Mouse (Mus musculus) stomach, embryonic 14.5 days (tissue): ENCODE measurements around the gene Ptpn13. TPM values are rescaled to one million over a fixed set of nuclear protein-coding genes. Genes with fewer than 3 reads are reported as not detected.

Source experiments
- ATAC-seq: fragments of 200-750 bp; cut with Nextera tagmentation; 2 replicates; pipeline ENCODE4 v1.8.0; 2017; ENCODE audit warnings: low read depth, moderate TSS enrichment; ENCODE audit not compliant: insufficient number of reproducible peaks, insufficient read depth, low FRiP score
- H3K27ac ChIP-seq: fragments of 300-500 bp; sonication (generic); 2 replicates; pipeline ENCODE4 v1.5.1; 2014; ENCODE audit warnings: mild to moderate bottlenecking, low read length, moderate library complexity, mixed read lengths
- H3K27me3 ChIP-seq: fragments of 300-500 bp; sonication (generic); 2 replicates; pipeline ENCODE4 v1.6.1; 2014; ENCODE audit warnings: low read length, control low read depth, mixed read lengths; ENCODE audit not compliant: control insufficient read depth, insufficient read depth
- H3K36me3 ChIP-seq: fragments of 300-500 bp; sonication (generic); 2 replicates; pipeline ENCODE4 v1.6.1; 2014; ENCODE audit warnings: mild to moderate bottlenecking, control low read depth, low read length, moderate library complexity, mixed read lengths; ENCODE audit not compliant: control insufficient read depth, insufficient read depth
- H3K4me1 ChIP-seq: fragments of 300-500 bp; sonication (generic); 2 replicates; pipeline ENCODE4 v1.6.1; 2014; ENCODE audit warnings: low read length, control low read depth, mixed read lengths; ENCODE audit not compliant: control insufficient read depth, insufficient read depth
- H3K4me2 ChIP-seq: fragments of 300-500 bp; sonication (generic); replicated peaks from 2 replicates; pipeline ENCODE4 v1.6.1; 2014; ENCODE audit warnings: low read depth, low read length, control low read depth
- H3K4me3 ChIP-seq: fragments of 300-500 bp; sonication (generic); 2 replicates; pipeline ENCODE4 v1.5.1; 2014; ENCODE audit warnings: low read depth, low read length, control low read depth
- H3K9ac ChIP-seq: fragments of 300-500 bp; sonication (generic); replicated peaks from 2 replicates; pipeline ENCODE4 v1.6.1; 2014; ENCODE audit warnings: low read depth, mild to moderate bottlenecking, control low read depth, low read length, moderate library complexity, mixed read lengths
- H3K9me3 ChIP-seq: fragments of 300-500 bp; sonication (generic); 2 replicates; pipeline ENCODE4 v1.6.1; 2016; ENCODE audit warnings: low read depth, low read length, control low read depth; ENCODE audit not compliant: control insufficient read depth
- WGBS: fragments of 180-500 bp; shearing (Covaris S2); extraction: QIAGEN DNeasy Blood & Tissue Kit; methylation state at CpG from one replicate; pipeline ENCODE4 v1.1.7; 2014; 5-methylcytosine and 5-hydroxymethylcytosine counted together
- polyA plus RNA-seq: library from polyadenylated mRNA; unstranded; fragments of >200 nt; fragmentation: Nextera tagmentation; extraction: Ambion mirVana; gene quantifications from 2 replicates; pipeline ENCODE4 v1.2.1, GENCODE M21; 2014

The Ptpn13 gene
- polyA plus RNA-seq, 1 experiment from 2014 or later: 28.5 TPM

DNA sequence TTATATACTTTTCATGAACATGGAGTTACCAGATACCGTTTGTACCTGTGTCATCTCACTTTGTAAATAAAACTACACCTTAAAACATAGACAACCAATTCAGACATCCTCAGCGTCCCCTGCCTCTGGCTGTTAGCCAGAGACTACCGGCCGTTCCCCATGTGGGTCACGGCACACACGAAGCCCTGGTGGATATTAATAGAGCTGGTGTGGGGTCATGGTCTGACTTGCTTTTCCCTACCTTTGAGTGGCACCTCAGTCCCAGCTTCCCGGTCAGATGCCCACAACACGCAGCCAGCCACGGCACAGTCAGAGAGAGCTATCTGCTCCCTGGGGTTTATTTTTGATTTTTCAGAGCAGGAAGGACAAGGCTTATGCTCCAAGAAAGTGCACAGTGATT, 173.3 kb downstream of the Ptpn13 start:
- 84% methylated on average over 9 of the region's 9 CpGs for WGBS
- H3K4me2 ChIP-seq: no peak overlapping the region
- no peaks in the 10 kb centered on the region for H3K9me3 ChIP-seq
- 0 out of 2 replicates have a peak, but pooled peaks cover 4% of the 10 kb centered on the region for H3K4me1 ChIP-seq
- no peaks in the 10 kb centered on the region for H3K27me3 ChIP-seq
- H3K36me3 ChIP-seq: no peaks in the 10 kb centered on the region
- no peak overlapping the region for H3K27ac ChIP-seq
- no peak overlapping the region for H3K4me3 ChIP-seq
- ATAC-seq: no peak
- no peak overlapping the region for H3K9ac ChIP-seq

GRCm38 (mm10) chr5:103598881-103599280, 173.9 kb downstream of the Ptpn13 start:
- H3K4me2 ChIP-seq: no peak overlapping the region
- no peak overlapping the region for H3K4me3 ChIP-seq
- H3K9ac ChIP-seq: no peak overlapping the region
- no peaks in the 10 kb centered on the region for H3K36me3 ChIP-seq
- no peak overlapping the region for H3K27ac ChIP-seq
- ATAC-seq: no peak
- 77% methylated on average over 5 of the region's 5 CpGs for WGBS
- H3K27me3 ChIP-seq: no peaks in the 10 kb centered on the region
- H3K9me3 ChIP-seq: no peaks in the 10 kb centered on the region
- H3K4me1 ChIP-seq: 0 out of 2 replicates have a peak, but pooled peaks cover 4% of the 10 kb centered on the region

- Histone ChIP-seq H3K36me3 (no peaks in the 10 kb centered on the region), H3K4me1 (no peaks in the 10 kb centered on the region), H3K27me3 (no peaks in the 10 kb centered on the region), H3K4me3 (no peak overlapping the region), H3K4me2 (no peak overlapping the region), H3K9ac (no peak overlapping the region), H3K9me3 (no peaks in the 10 kb centered on the region), H3K27ac (no peak overlapping the region)
- 75% methylated on average over 11 of the region's 11 CpGs for WGBS
- ATAC-seq: no peak
Measured at GRCm38 (mm10) chr5:103603115-103603893, 178.3 kb downstream of the Ptpn13 start.

DNA sequence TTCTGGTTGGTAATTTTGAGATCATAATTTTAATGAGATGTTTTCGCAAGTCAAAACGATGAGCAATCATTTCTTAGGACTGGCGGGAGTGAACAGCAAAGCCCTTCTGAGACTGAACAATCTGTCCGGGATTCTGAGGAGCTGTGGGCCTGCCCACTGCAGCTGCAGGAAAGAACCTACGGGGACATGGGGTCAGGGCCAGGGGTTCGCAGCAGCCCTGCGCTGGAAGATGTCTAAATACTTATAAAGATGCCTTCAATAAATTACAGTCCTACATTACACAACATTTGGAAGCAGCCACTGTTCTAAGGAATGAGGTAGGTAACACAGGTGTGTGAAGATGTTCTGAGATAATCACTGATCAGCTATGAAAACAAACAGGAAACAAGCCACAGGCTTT, 180.7 kb downstream of the Ptpn13 start:
- Histone ChIP-seq H3K36me3 (no peaks in the 10 kb centered on the region), H3K9ac (no peak overlapping the region), H3K27me3 (no peaks in the 10 kb centered on the region), H3K4me1 (no peaks in the 10 kb centered on the region), H3K4me3 (no peak overlapping the region), H3K4me2 (no peak overlapping the region), H3K9me3 (no peaks in the 10 kb centered on the region), H3K27ac (no peak overlapping the region)
- 76% methylated on average over 7 of the region's 7 CpGs for WGBS
- no peak for ATAC-seq

GRCm38 (mm10) chr5:103610148-103610547, 185.2 kb downstream of the Ptpn13 start:
- Histone ChIP-seq H3K36me3 (no peaks in the 10 kb centered on the region), H3K4me1 (no peaks in the 10 kb centered on the region), H3K27me3 (no peaks in the 10 kb centered on the region), H3K9me3 (no peaks in the 10 kb centered on the region), H3K27ac (no peak overlapping the region), H3K4me3 (no peak overlapping the region), H3K9ac (no peak overlapping the region), H3K4me2 (no peak overlapping the region)
- no peak for ATAC-seq
- WGBS: 45% methylated on average over 5 of the region's 5 CpGs

GRCm38 (mm10) chr5:103610856-103611472, 186.0 kb downstream of the Ptpn13 start:
- Histone ChIP-seq H3K9me3 (no peaks in the 10 kb centered on the region), H3K27me3 (no peaks in the 10 kb centered on the region), H3K4me3 (no peak overlapping the region), H3K4me1 (no peaks in the 10 kb centered on the region), H3K36me3 (no peaks in the 10 kb centered on the region), H3K4me2 (no peak overlapping the region), H3K9ac (no peak overlapping the region), H3K27ac (no peak overlapping the region)
- no peak for ATAC-seq
- WGBS: 84% methylated on average over 10 of the region's 10 CpGs

GRCm38 (mm10) chr5:103612316-103612715, 187.3 kb downstream of the Ptpn13 start:
- no peaks in the 10 kb centered on the region for H3K9me3 ChIP-seq
- H3K27me3 ChIP-seq: no peaks in the 10 kb centered on the region
- H3K4me3 ChIP-seq: no peak overlapping the region
- H3K4me2 ChIP-seq: no peak overlapping the region
- 79% methylated on average over 7 of the region's 7 CpGs for WGBS
- H3K9ac ChIP-seq: no peak overlapping the region
- H3K27ac ChIP-seq: no peak overlapping the region
- ATAC-seq: no peak
- H3K36me3 ChIP-seq: no peaks in the 10 kb centered on the region
- no peaks in the 10 kb centered on the region for H3K4me1 ChIP-seq

- Histone ChIP-seq H3K36me3 (no peaks in the 10 kb centered on the region), H3K27me3 (no peaks in the 10 kb centered on the region), H3K9ac (no peak overlapping the region), H3K27ac (no peak overlapping the region), H3K4me2 (no peak overlapping the region), H3K9me3 (no peaks in the 10 kb centered on the region), H3K4me3 (no peak overlapping the region), H3K4me1 (no peaks in the 10 kb centered on the region)
- no peak for ATAC-seq
- 86% methylated on average over 7 of the region's 7 CpGs for WGBS
Measured at GRCm38 (mm10) chr5:103614356-103614755, 189.4 kb downstream of the Ptpn13 start.
